Mouse (Mus musculus): ENCODE results near the gene Zfp85. TPM values are rescaled to one million over a fixed set of nuclear protein-coding genes. Genes with fewer than 3 reads are reported as not detected.
"Not testable (repeated sequence)": the region's sequence is repeated elsewhere in the genome, so short reads cannot be mapped to it uniquely, and the experiment has no call there.

Zfp85 gene
- 1 to 10 TPM; 1.9 to 2.1 TPM for total RNA-seq (2021)

GRCm38 (mm10) chr13:67754333-67755306 is at the start of gene Zfp85:
TSS of gene Zfp85 (minus strand) at chr13:67755228.
- intact Hi-C loops (cut with DNase I): loop anchor here (2.0 to 5.0 kb wide), 4 partner anchors 24 to 227 kb away; partner anchors contain the start of genes Gm26965, Zfp273, Zfp493 and Zfp87
- DNase-seq: peak; percentile 58 to 73

- intact Hi-C loops (cut with DNase I); DNase-seq: not testable (repeated sequence)
Observed at GRCm38 (mm10) chr13:67799151-67799550, 44.1 kb upstream of the Zfp85 start.

DNA sequence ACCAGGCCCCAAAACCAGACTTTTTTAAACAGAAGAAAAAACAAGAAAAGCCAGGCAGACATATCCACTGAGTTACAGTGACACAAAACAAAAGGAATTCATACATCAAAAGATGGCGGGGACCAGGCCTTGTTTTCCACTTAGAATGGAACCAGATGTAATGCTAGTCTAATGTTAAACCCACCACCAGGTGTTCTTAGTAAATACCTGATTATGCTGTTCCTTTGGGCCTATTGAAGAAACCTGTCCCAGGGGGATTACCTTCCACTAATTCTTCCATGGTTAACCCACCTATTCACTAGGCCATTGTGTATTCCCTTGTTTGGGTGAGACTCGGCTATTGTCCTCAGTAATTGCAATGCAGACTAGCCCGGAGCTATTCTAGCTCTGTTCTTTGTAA is 43.6 kb upstream of the Zfp85 start:
- DNase-seq: no peak
- intact Hi-C loops (cut with DNase I): no loop called here

DNA sequence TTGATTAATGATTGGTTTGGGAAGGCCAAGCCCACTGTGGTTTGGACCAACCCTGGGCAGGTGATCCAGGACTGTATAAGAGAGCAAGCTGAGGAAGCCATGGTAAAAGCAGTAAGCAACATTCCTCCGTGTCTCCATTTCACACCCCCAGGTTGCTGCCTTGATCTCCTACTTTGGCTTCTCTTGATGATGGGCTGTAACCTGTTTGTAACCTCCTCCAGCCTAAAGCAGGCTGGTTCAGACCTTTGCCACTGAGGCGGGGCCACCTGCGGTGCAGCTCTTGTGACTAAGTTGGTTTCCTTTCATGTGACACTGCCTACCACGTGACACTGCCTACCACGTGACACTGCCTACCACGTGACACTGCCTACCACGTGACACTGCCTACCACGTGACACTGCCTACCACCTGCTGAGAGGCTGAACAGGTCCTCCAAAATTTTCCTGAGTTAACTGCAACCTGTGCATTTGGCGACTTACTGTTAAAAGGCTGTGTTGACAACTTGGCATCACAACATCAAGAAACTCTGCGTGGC is 37.0 kb upstream of the Zfp85 start:
- DNase-seq: no peak
- intact Hi-C loops (cut with DNase I): no loop called here

DNA sequence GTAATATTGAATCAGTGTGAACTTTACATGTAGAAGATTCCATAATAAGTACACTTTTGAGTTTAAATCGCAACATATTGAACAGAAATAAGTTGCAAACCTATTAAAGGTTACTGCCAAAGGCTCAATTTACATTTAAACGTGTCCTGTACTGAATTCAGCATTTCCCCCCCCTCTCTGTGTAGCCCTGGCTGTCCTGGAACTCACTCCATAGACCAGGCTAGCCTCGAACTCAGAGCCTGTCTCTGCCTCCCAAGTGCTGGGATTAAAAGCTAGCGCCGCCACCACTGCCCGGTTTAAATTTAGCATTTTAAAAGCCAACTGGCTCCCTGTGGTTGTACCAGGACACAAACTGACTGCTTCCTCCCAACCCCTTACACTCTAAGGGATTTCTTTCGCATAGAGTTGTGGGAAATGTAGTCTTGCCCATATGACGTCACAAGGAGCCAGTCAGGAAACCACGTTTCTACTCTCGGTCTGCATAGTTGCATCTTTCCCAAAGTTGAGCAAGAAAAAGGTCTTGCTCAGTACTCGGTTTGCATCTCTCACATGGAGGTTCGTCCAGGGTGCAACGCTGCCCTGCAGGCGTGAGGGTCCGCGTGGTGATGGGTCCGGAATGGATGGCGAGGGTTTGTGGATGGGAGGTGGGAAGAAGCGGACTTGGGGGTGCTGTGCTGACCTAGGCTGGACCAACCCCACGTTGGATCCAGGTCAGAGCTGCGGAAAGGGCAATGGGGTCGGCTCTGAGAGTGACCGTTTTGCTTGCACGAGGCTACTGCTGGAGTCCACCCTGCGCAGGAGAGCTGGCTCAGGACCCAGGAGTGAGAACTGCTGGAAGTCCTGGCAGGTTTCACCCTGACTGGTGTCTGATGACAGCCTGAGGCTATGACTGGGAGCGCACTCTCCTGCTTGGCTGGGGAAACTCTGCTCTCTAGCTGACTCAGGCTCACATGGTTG is 24.5 kb upstream of the Zfp85 start, which contains the start of gene Zfp493:
Gene Zfp493, plus strand, starts transcription at position 429 of the 957 bp plus-strand sequence.
- peak; percentile 53 to 67 for DNase-seq
- intact Hi-C loops (cut with DNase I): loop anchor here (2.0 kb wide), 1 partner anchor 25 kb away; the partner anchor contains the start of gene Zfp85

DNA sequence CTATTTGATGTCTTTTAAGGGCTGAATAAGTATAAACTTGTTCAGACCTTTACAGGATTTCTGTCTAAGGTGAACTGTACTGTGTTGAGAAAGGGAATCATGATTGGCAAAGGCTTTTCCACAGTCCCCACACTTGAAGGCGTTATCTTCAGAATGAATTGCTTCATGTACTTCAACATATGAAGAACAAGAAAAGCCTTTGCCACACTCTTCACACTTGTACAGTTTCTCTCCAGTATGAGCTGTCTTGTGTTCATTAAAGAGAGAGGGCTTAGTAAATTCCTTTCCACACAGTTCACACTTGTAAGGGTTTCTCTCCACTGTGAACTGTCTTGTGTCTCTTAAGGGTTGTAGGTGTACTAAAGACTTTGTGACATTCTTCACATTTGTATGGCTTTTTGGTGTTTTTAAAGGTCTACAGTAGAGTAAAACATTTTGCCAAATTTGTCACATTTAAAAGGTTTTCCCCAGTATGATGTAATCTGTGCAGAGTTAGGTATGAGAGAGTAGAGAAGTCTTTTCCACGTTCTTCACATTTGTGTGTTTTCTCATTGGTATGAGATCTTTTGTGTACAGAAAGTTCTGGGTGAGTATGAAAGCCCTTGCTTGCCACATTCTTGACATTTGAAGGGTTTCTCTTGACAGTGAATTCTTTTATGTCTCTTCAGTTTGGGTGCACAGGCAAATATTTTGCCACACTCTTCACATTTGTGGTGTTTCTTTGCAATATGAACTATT is 8.2 kb upstream of the Zfp85 start:
- DNase-seq: no peak
- intact Hi-C loops (cut with DNase I): no loop called here

DNA sequence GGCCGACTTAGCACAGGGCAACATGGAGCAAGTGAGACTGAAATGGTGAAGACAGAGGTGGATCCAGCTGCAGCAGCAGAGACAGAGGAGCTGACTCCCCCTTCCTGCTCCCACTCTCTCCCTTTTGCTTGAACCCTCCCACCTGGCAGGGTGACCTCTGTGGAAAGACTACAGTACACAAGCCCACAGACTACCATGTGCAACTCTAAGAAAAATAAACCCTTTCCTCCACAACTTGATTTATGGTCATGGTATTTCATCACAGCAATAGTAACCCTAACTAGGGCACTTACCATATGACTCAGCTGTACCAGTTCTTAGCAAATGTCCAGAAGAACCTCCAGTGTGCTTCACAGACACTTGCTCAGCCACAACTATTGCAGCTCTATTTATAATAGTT is 4.9 kb upstream of the Zfp85 start:
- no peak for DNase-seq
- intact Hi-C loops (cut with DNase I): loop anchor here (5.0 kb wide), 1 partner anchor 233 kb away; the partner anchor contains the start of genes Gm26965 and Zfp87

- no peak for DNase-seq
- intact Hi-C loops (cut with DNase I): loop anchor here (2.0 to 5.0 kb wide), 4 partner anchors 23 to 228 kb away; partner anchors contain the start of genes Gm26965, Zfp273, Zfp493 and Zfp87
Observed at GRCm38 (mm10) chr13:67755761-67756160, 733 bp upstream of the Zfp85 start.

- intact Hi-C loops (cut with DNase I): no loop called here
- no peak for DNase-seq
Observed at GRCm38 (mm10) chr13:67743896-67744295, 11.1 kb downstream of the Zfp85 start.

DNA sequence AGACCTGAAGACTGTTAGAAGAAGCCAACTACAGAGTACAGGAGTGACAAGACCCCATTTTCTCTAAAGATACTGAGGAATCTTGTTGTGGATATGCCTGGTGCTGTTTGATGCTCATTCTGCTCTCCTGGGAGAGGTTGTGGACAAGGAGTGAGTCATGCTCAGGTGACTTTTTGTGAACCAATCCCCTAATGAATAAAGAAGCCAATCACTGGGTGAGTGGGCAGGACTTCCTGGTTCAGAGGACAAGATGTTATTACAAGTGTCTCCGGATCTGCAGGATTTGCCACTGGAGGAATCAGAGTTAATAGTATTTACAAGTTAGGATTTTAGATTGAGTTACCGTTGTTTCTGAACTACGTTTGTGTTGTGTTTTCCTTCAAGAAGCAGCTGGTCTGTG is 12.1 kb downstream of the Zfp85 start:
- DNase-seq: no peak
- intact Hi-C loops (cut with DNase I): no loop called here

- intact Hi-C loops (cut with DNase I): not testable (repeated sequence)
Observed at GRCm38 (mm10) chr13:67734391-67734790, 20.6 kb downstream of the Zfp85 start.

DNA sequence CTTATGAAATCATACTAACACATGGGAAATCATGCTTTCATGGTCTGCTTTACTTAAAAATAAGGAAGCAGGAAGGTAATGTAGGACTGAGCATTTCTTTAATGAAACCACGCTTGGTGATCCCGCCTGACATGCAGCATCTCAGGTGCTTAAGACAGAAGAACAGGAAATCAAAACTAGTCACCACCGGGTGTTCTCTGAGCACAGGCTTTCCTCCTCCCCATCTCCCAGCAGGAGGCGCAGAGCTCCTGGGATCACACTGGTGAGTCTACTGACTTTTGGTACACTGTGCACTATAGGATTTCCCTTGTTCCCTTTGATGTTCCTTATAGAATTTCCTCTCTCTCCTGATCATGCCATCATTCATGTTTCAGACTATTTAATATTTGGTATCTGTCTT is 25.6 kb downstream of the Zfp85 start:
- intact Hi-C loops (cut with DNase I): loop anchor here (5.0 to 10.0 kb wide), 6 partner anchors 83 to 605 kb away; partner anchors contain the start of genes Gm28044, Zfp273, Zfp455 and Zfp457

More at GRCm38 (mm10) chr13:67734391-67734790, 20.6 kb downstream of the Zfp85 start:
- DNase-seq: not testable (repeated sequence)

DNA sequence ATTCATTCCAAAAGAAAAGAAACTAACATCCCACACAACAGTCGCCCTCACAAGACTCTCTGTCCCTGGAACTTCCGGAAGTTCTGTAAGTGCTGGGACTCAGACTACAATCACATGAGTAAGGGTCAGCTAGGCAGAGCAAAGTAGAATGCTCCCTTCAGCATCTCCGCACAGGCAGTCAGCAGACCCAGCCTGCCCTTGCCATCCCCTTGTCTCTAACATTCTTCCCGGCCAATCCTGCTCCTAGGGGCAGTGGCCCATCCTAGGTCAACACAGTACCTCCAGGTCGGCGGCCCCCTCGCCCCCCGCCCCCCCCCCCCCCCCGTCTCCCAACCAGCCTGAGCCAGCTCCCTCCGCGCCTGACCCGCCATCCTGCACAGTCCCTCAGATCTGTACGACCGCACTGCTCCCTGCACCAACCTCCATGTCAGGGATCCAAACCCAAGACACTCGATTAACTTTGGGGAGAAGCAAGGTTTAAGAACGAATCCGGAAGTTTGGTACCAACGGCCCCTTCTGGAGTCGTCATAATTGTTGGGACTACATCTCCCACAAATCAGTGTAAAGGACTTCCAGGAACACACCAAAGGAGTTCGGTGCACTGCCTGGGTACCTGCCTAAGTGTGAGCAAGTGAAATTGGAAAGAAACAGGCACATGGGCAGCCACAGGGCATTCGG is 26.2 kb downstream of the Zfp85 start, which contains the start of gene Zfp65:
Gene Zfp65, minus strand, starts transcription at position 533 of the 678 bp plus-strand sequence.
- peak; percentile 38 to 61 for DNase-seq
- intact Hi-C loops (cut with DNase I): loop anchor here (5.0 to 10.0 kb wide), 6 partner anchors 84 to 604 kb away; partner anchors contain the start of genes Gm28044, Zfp273, Zfp455 and Zfp457

More for the DNA sequence above, 25.6 kb downstream of the Zfp85 start:
- peak; percentile 6 to 30 for DNase-seq

GRCm38 (mm10) chr13:67728106-67728505 is 26.9 kb downstream of the Zfp85 start:
- no peak for DNase-seq

GRCm38 (mm10) chr13:67725331-67725730 is 29.7 kb downstream of the Zfp85 start:
- DNase-seq: not testable (repeated sequence)
- intact Hi-C loops (cut with DNase I): loop anchor here (2.0 to 10.0 kb wide), 8 partner anchors 29 to 601 kb away; partner anchors contain the start of genes Gm28044, Zfp273, Zfp455 and Zfp457

More at GRCm38 (mm10) chr13:67728106-67728505, 26.9 kb downstream of the Zfp85 start:
- intact Hi-C loops (cut with DNase I): loop anchor here (5.0 to 10.0 kb wide), 6 partner anchors 84 to 603 kb away; partner anchors contain the start of genes Gm28044, Zfp273, Zfp455 and Zfp457

GRCm38 (mm10) chr13:67723848-67724479 is 31.1 kb downstream of the Zfp85 start:
- DNase-seq: peak; percentile 82 to 89
- intact Hi-C loops (cut with DNase I): loop anchor here (1.0 to 10.0 kb wide), 9 partner anchors 31 to 599 kb away; partner anchors contain the start of genes Gm28044, Gm49345, Zfp455 and Zfp457
